Mouse (Mus musculus): ENCODE results near the gene Rnf216.

DNA sequence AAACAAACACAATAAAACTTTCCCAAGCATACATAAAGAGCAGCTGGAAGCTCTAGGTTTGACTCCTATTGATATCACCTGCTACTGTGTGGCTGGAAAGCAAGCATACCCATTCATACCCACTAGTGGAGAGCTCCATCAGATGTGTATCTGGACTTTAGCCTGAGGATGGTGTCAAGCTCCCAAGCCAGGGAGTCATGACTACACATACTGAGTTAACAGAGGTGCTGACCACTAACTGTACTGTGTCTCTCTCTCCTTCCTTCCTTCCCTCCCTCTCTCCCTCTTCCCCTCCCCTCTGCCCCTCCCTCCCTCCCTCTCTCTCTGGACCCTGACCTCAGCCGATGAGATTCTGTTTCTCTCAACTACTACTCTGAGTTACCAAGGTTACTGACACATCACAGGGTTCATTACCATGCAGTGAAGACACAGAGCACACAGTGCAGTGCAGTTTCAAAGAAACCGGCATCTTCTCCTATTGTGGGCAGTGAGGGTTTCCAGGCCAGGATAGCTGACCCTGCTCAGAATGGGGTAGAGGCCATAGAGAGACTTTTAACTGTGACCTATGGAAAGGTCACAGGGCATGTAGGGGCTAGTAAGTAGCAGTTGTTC is 51.9 kb downstream of the Rnf216 start:
- TF ChIP-seq GATA1 (IDR thresholded peaks at IDR 0.05; ENCODE audit: borderline replicate concordance, low read length) (no peak), FLI1 (IDR thresholded peaks at IDR 0.05; ENCODE audit: low read length) (no peak)

Data from megakaryocyte, embryonic 14.5 days (primary cell).